Mouse (Mus musculus): Measurements from ENCODE around the gene Mapkap1. TPM values are rescaled to one million over a fixed set of nuclear protein-coding genes. Genes with fewer than 3 reads are reported as not detected.

The Mapkap1 gene
- polyA plus RNA-seq, 1 experiment from 2014 or later: 62.1 TPM

GRCm38 (mm10) chr2:34531801-34532298 lies 125.3 kb downstream of the Mapkap1 start:
- Histone ChIP-seq H3K4me3 (ENCODE audit: low read depth, low read length) (no peak overlapping the region), H3K27me3 (replicated peaks; ENCODE audit: insufficient read depth, low read length) (no peaks in the 10 kb centered on the region), H3K4me1 (ENCODE audit: insufficient read depth, low read depth, low read length) (peaks cover 3% of the 10 kb centered on the region; the same call in 1 of the 2 replicates), H3K27ac (ENCODE audit: low read length) (no peak overlapping the region), H3K4me2 (replicated peaks; ENCODE audit: low read depth, low read length) (no peak overlapping the region), H3K36me3 (ENCODE audit: insufficient read depth, low read length) (no peaks in the 10 kb centered on the region), H3K9ac (replicated peaks; ENCODE audit: low read depth) (no peak overlapping the region), H3K9me3 (ENCODE audit: low read length) (no peaks in the 10 kb centered on the region)
- ATAC-seq: peak; percentile 67
- DNase-seq (ENCODE audit: low spot score): peak; percentile 50
- WGBS: 22% methylated on average over 3 of the region's 3 CpGs
- TF ChIP-seq CTCF (IDR thresholded peaks at IDR 0.05) (no peak), EP300 (IDR thresholded peaks at IDR 0.05) (no peak)

DNA sequence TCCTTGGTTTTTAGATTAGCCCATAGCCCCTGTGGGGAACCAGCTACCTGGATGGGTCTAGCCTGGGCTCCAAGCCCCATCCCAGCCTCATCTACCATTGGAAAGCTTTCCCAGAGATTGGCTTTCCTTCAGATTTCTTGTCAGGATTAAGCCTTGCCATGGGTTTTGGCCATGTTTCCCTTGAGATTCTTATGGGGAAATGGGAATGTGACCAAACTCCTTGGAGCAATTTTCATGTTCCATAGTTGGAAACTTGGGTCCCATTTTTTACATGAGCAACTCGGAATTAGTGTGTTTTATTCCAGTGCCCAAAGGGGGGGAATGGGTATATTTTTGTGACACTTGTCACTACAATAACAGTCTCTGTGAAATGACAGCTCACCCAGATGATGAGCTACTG lies 125.8 kb downstream of the Mapkap1 start:
- DNase-seq (ENCODE audit: low spot score) (no peak), ATAC-seq (no peak)
- no peak overlapping the region for H3K9ac ChIP-seq (replicated peaks; ENCODE audit: low read depth)
- H3K27ac ChIP-seq (ENCODE audit: low read length): no peak overlapping the region
- H3K27me3 ChIP-seq (replicated peaks; ENCODE audit: insufficient read depth, low read length): no peaks in the 10 kb centered on the region
- no peaks in the 10 kb centered on the region for H3K36me3 ChIP-seq (ENCODE audit: insufficient read depth, low read length)
- WGBS: 61% methylated on average over 1 of the region's 1 CpGs
- TF ChIP-seq EP300 (IDR thresholded peaks at IDR 0.05): no peak
- TF ChIP-seq CTCF (IDR thresholded peaks at IDR 0.05): no peak
- H3K4me1 ChIP-seq (ENCODE audit: insufficient read depth, low read depth, low read length): peaks cover 3% of the 10 kb centered on the region; the same call in 1 of the 2 replicates
- no peak overlapping the region for H3K4me2 ChIP-seq (replicated peaks; ENCODE audit: low read depth, low read length)
- no peaks in the 10 kb centered on the region for H3K9me3 ChIP-seq (ENCODE audit: low read length)
- no peak overlapping the region for H3K4me3 ChIP-seq (ENCODE audit: low read depth, low read length)

GRCm38 (mm10) chr2:34533281-34533680 lies 126.7 kb downstream of the Mapkap1 start:
- Histone ChIP-seq H3K4me3 (ENCODE audit: low read depth, low read length) (no peak overlapping the region), H3K9ac (replicated peaks; ENCODE audit: low read depth) (no peak overlapping the region), H3K9me3 (ENCODE audit: low read length) (no peaks in the 10 kb centered on the region), H3K27ac (ENCODE audit: low read length) (no peak overlapping the region), H3K4me1 (ENCODE audit: insufficient read depth, low read depth, low read length) (peaks cover 3% of the 10 kb centered on the region; the same call in 1 of the 2 replicates), H3K4me2 (replicated peaks; ENCODE audit: low read depth, low read length) (no peak overlapping the region), H3K27me3 (replicated peaks; ENCODE audit: insufficient read depth, low read length) (no peaks in the 10 kb centered on the region), H3K36me3 (ENCODE audit: insufficient read depth, low read length) (no peaks in the 10 kb centered on the region)
- DNase-seq (ENCODE audit: low spot score): no peak
- ATAC-seq: no peak
- no peak for TF ChIP-seq EP300 (IDR thresholded peaks at IDR 0.05)
- no peak for TF ChIP-seq CTCF (IDR thresholded peaks at IDR 0.05)

GRCm38 (mm10) chr2:34534996-34535395 lies 128.4 kb downstream of the Mapkap1 start:
- H3K4me2 ChIP-seq (replicated peaks; ENCODE audit: low read depth, low read length): no peak overlapping the region
- WGBS: 40% methylated on average over 12 of the region's 12 CpGs
- no peak for DNase-seq (ENCODE audit: low spot score)

DNA sequence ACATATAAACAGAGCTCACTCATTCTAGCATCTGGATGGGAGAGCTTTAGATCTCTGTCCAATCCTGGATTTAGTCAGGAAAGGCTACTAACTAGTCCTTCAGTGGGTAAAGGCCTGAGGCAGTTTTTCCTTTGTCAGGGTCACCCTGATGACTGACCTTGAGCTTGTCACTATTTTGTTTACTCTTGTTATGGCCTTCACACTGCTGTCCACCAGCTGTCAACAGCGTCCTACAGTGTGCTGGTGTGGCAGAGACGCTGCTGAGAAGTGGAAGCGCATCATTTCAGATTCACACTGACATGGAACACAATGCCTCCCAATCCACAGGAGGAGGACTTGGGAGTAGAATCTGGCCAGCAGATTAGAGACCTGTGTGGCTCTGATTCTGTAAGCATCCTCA lies 130.8 kb downstream of the Mapkap1 start:
- H3K4me2 ChIP-seq (replicated peaks; ENCODE audit: low read depth, low read length): no peak overlapping the region
- H3K27me3 ChIP-seq (replicated peaks; ENCODE audit: insufficient read depth, low read length): no peaks in the 10 kb centered on the region
- no peaks in the 10 kb centered on the region for H3K9me3 ChIP-seq (ENCODE audit: low read length)
- H3K27ac ChIP-seq (ENCODE audit: low read length): no peak overlapping the region
- DNase-seq (ENCODE audit: low spot score) (no peak), ATAC-seq (no peak)
- H3K9ac ChIP-seq (replicated peaks; ENCODE audit: low read depth): no peak overlapping the region
- no peak overlapping the region for H3K4me3 ChIP-seq (ENCODE audit: low read depth, low read length)
- H3K36me3 ChIP-seq (ENCODE audit: insufficient read depth, low read length): no peaks in the 10 kb centered on the region
- no peak for TF ChIP-seq CTCF (IDR thresholded peaks at IDR 0.05)
- TF ChIP-seq EP300 (IDR thresholded peaks at IDR 0.05): no peak
- WGBS: 76% methylated on average over 3 of the region's 3 CpGs
- H3K4me1 ChIP-seq (ENCODE audit: insufficient read depth, low read depth, low read length): no peaks in the 10 kb centered on the region

More at GRCm38 (mm10) chr2:34534996-34535395, 128.4 kb downstream of the Mapkap1 start:
- H3K4me3 ChIP-seq (ENCODE audit: low read depth, low read length): no peak overlapping the region
- H3K9ac ChIP-seq (replicated peaks; ENCODE audit: low read depth): no peak overlapping the region
- H3K36me3 ChIP-seq (ENCODE audit: insufficient read depth, low read length): no peaks in the 10 kb centered on the region
- peaks cover 2% of the 10 kb centered on the region; the same call in 1 of the 2 replicates for H3K4me1 ChIP-seq (ENCODE audit: insufficient read depth, low read depth, low read length)
- no peak overlapping the region for H3K27ac ChIP-seq (ENCODE audit: low read length)
- H3K27me3 ChIP-seq (replicated peaks; ENCODE audit: insufficient read depth, low read length): no peaks in the 10 kb centered on the region
- TF ChIP-seq EP300 (IDR thresholded peaks at IDR 0.05) (no peak), CTCF (IDR thresholded peaks at IDR 0.05) (no peak)
- H3K9me3 ChIP-seq (ENCODE audit: low read length): no peaks in the 10 kb centered on the region
- ATAC-seq: no peak

- no peak for TF ChIP-seq CTCF (IDR thresholded peaks at IDR 0.05)
- no peak for TF ChIP-seq EP300 (IDR thresholded peaks at IDR 0.05)
- no peak for DNase-seq (ENCODE audit: low spot score)
- Histone ChIP-seq H3K4me3 (ENCODE audit: low read depth, low read length) (no peak overlapping the region), H3K4me2 (replicated peaks; ENCODE audit: low read depth, low read length) (no peak overlapping the region), H3K9ac (replicated peaks; ENCODE audit: low read depth) (no peak overlapping the region), H3K4me1 (ENCODE audit: insufficient read depth, low read depth, low read length) (peaks cover 7% of the 10 kb centered on the region; the same call in 1 of the 2 replicates), H3K9me3 (ENCODE audit: low read length) (no peaks in the 10 kb centered on the region), H3K36me3 (ENCODE audit: insufficient read depth, low read length) (no peaks in the 10 kb centered on the region), H3K27ac (ENCODE audit: low read length) (no peak overlapping the region), H3K27me3 (replicated peaks; ENCODE audit: insufficient read depth, low read length) (no peaks in the 10 kb centered on the region)
- WGBS: 65% methylated on average over 7 of the region's 7 CpGs
- no peak for ATAC-seq
Measured at GRCm38 (mm10) chr2:34543581-34543980, 137.0 kb downstream of the Mapkap1 start.

DNA sequence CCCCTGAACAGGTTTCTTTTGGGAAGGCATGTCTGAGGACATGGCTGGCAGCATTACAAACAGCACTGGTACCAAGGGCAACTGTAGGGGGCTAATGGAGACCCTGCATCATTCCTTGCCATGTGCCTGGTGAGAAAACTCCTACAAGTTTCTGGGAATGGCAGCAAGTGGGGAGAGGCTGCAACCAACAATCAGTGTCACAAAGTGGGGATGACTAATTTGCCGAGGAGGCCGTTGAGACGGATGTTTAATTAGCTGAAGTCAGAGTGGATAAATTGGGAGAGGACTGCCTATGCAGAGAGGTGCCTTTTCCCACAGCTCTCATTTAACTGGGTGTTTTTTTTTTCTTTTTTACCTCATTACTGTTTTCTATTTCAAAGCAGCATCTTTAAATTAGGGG lies 137.4 kb downstream of the Mapkap1 start:
- Histone ChIP-seq H3K36me3 (ENCODE audit: insufficient read depth, low read length) (no peaks in the 10 kb centered on the region), H3K9me3 (ENCODE audit: low read length) (no peaks in the 10 kb centered on the region), H3K4me1 (ENCODE audit: insufficient read depth, low read depth, low read length) (peaks cover 7% of the 10 kb centered on the region; the same call in 1 of the 2 replicates), H3K27ac (ENCODE audit: low read length) (no peak overlapping the region), H3K4me3 (ENCODE audit: low read depth, low read length) (no peak overlapping the region), H3K4me2 (replicated peaks; ENCODE audit: low read depth, low read length) (no peak overlapping the region), H3K9ac (replicated peaks; ENCODE audit: low read depth) (no peak overlapping the region), H3K27me3 (replicated peaks; ENCODE audit: insufficient read depth, low read length) (no peaks in the 10 kb centered on the region)
- ATAC-seq: no peak
- WGBS: 60% methylated on average over 3 of the region's 3 CpGs
- TF ChIP-seq CTCF (IDR thresholded peaks at IDR 0.05) (no peak), EP300 (IDR thresholded peaks at IDR 0.05) (no peak)
- no peak for DNase-seq (ENCODE audit: low spot score)

Measured in lung, postnatal 0 days (tissue).